Mouse (Mus musculus) left cerebral cortex, postnatal 25 days (tissue): ENCODE measurements around the gene Hist1h2bg. TPM values are rescaled to one million over a fixed set of nuclear protein-coding genes. Genes with fewer than 3 reads are reported as not detected.
"Not testable (repeated sequence)": the region's sequence is repeated elsewhere in the genome, so short reads cannot be mapped to it uniquely, and the experiment has no call there.

Experiments used
- DNase-seq, 2 experiments: peaks; one replicate each; pipeline ENCODE4 v3.0.0; 2022; ENCODE audit warnings: low spot score in 2 of 2, mixed read lengths in 1 of 2
- intact Hi-C: fragments of 180-260 bp; cut with DNase I; formaldehyde crosslinking; loops from one replicate; pipeline ENCODE4 v1.15.1; 2025
- total RNA-seq, 2 experiments: library from RNA; stranded (reverse); gene quantifications; 2 replicates each; pipeline ENCODE4 v1.2.3; 2021

Gene Hist1h2bg
- 10 to 100 TPM; 82.4 to 88.3 TPM for total RNA-seq

DNA sequence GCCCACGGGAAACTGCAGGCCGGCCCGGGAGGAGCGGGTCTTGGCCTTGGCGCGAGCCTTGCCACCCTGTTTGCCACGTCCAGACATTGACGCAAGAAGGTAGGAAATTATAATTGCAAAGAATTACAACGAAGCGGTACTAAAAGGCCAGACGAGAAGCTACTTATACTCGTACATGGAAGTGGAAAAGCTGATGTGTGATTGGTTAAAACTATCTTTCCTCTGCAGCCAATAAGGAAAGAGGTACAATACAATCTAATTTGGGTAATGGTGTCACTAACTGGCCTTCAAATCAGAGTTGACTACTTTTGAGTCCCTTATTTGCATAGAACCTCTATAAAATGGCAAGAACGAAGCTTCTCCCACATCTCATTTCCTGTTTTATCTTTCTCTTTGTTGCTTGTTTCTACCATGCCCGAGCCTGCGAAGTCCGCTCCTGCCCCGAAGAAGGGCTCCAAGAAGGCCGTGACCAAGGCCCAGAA, at the start of gene Hist1h2bg, which contains the start of gene Hist1h2ae:
Gene Hist1h2bg (plus strand): TSS at position 375 of the 482 bp plus-strand sequence.
Gene Hist1h2ae (minus strand): TSS at position 199 of the 482 bp plus-strand sequence.
- DNase-seq, result peak; percentile 84 to 96
- intact Hi-C loops, result no loop called here

DNA sequence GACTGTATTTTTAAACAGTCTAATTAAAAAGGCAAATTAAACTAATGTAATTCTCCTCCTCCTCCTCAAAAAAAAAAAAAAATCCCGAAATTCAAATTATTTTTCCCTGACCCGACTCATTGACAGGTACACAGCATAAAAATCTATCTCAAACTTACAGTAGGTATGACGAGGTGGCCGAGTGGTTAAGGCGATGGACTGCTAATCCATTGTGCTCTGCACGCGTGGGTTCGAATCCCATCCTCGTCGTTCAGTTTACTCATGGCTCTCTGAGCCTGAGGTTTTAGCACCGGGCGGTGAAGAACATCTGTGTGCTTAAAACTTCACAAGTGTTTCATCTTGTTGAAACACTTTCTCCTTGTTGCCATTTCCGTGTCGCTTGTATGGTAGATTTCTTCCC, 49.5 kb upstream of the Hist1h2bg start:
- intact Hi-C loops, result no loop called here
- peak; percentile 79 to 87 for DNase-seq

DNA sequence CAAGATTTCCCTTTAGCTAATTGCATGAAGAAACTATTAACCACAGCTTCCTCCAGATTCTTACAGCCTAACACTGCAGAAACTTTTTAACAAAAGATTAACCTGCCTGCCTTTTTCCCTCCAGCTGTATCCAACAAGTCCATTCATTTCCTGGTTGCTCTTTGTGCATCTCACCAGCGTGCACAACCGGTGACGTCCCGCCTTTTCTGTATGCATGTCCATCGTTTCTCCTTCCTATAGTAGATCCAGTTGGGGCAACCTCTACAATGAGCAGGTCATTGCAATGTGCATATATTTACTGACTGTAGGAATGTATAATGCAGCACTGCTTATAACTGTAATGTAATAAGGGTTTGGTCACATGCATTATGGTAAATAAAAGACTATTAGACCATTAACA, 47.2 kb upstream of the Hist1h2bg start:
- intact Hi-C loops, result loop anchor here (1.0 kb wide), 1 partner anchor 100 kb away; no protein-coding TSS in a partner anchor
- DNase-seq, result no peak

- intact Hi-C loops, result loop anchor here (1.0 to 5.0 kb wide), 2 partner anchors 100 to 1497 kb away; no protein-coding TSS in a partner anchor
- peak; percentile 61 to 79 for DNase-seq
These were observed 46.5 kb upstream of the Hist1h2bg start for GRCm38 (mm10) chr13:23524654-23525053.

GRCm38 (mm10) chr13:23525901-23526300, 45.3 kb upstream of the Hist1h2bg start:
- no peak for DNase-seq
- intact Hi-C loops, result loop anchor here (5.0 kb wide), 1 partner anchor 1499 kb away; no protein-coding TSS in a partner anchor

DNA sequence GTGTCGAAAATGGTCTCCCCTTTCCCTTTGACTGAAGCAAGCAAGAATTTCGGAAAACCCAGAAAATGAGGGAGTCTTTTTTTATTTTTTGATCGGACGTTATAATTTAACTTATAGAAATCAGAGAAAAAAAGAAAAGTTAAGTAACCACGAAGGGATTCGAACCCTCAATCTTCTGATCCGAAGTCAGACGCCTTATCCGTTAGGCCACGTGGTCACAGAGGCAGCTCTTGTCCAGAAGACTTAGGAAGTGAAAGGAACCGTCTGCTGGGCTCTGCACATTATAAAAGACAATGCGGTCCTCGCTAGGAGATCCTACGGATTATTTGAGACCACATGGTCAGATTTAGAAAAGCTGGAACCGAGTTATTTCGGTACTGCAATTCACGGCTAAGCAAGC, 44.9 kb upstream of the Hist1h2bg start:
- peak; percentile 93 to 96 for DNase-seq
- intact Hi-C loops, result loop anchor here (5.0 kb wide), 1 partner anchor 1499 kb away; no protein-coding TSS in a partner anchor

DNA sequence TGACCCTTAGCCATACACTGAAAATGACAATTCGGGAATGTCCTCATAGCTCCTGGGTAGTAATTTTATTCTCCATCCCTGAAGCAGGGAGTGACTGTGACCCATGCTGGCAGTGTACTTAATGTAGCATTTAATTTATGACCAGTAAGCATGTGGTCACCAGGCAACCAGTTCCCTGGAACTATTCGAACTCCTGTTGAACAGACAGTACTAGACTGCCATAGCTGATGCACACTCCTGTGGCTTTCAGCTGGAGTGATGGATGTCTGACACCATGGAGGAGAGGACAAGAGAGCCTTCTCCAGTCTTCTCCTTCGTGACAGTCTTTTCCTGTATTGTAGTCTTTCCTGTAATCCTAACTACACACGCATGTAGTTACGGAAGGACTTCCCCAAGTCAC, 42.2 kb upstream of the Hist1h2bg start:
- no peak for DNase-seq
- intact Hi-C loops, result loop anchor here (5.0 kb wide), 1 partner anchor 1502 kb away; no protein-coding TSS in a partner anchor

- DNase-seq, result no peak
- intact Hi-C loops, result loop anchor here (5.0 kb wide), 4 partner anchors 93 to 1812 kb away; partner anchors contain the start of genes Hist1h1c, Hist1h1e, Hist1h2ai and Hist1h2be
These were observed 41.6 kb upstream of the Hist1h2bg start for GRCm38 (mm10) chr13:23529480-23530165.

- intact Hi-C loops, result loop anchor here (5.0 kb wide), 3 partner anchors 92 to 1813 kb away; partner anchors contain the start of genes Hist1h1c, Hist1h1e, Hist1h2ai and Hist1h2be
These were observed 40.9 kb upstream of the Hist1h2bg start for GRCm38 (mm10) chr13:23530181-23530900.

DNA sequence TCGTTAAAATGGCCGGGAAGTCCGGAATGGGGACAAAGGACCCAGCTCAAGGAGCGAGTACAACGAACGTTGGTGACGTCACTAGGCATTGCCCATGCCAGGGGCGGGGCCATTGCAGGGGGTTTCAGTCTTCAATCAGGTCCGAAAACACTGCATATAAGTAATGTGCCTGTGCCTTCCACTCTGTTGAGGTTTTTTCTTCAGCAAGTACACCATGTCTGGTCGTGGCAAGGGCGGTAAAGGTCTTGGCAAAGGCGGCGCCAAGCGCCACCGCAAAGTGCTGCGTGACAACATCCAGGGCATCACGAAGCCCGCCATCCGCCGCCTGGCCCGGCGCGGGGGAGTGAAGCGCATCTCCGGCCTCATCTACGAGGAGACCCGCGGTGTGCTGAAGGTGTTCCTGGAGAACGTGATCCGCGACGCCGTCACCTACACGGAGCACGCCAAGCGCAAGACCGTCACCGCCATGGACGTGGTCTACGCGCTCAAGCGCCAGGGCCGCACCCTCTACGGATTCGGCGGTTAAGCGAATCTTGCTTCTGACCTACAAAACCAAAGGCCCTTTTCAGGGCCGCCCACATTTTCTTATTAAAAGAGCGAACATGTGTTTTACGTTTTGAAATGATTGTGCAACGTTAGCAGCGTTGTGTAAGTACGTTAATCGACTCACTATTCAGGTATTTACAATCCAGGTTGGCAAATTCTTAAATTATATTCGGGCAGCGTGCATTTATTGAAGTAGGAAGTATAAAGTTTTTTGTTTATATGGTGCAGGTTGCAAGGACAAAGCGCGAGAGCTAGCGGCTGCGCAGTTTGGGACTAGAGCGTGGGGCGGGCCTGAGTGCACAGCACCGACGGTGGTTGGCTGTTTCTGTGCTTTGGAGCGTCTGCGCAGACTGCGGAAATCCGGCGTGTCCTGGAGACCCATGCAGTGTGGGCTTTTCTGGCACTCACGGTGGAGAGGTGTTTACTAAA, 40.0 kb upstream of the Hist1h2bg start, which contains the start of gene Hist1h4h:
Gene Hist1h4h (plus strand): TSS at position 150 of the 975 bp plus-strand sequence.
- DNase-seq, result peak; percentile 98 to 99
- intact Hi-C loops, result loop anchor here (1.0 to 5.0 kb wide), 4 partner anchors 91 to 1814 kb away; partner anchors contain the start of genes Hist1h1c, Hist1h1e, Hist1h2ai and Hist1h2be

More at GRCm38 (mm10) chr13:23530181-23530900, 40.9 kb upstream of the Hist1h2bg start:
- peak; percentile 79 to 83 for DNase-seq

- DNase-seq, result no peak
- intact Hi-C loops, result loop anchor here (5.0 kb wide), 3 partner anchors 90 to 1815 kb away; partner anchors contain the start of genes Hist1h1c, Hist1h1e, Hist1h2ai and Hist1h2be
These were observed 38.7 kb upstream of the Hist1h2bg start for GRCm38 (mm10) chr13:23532262-23533075.

DNA sequence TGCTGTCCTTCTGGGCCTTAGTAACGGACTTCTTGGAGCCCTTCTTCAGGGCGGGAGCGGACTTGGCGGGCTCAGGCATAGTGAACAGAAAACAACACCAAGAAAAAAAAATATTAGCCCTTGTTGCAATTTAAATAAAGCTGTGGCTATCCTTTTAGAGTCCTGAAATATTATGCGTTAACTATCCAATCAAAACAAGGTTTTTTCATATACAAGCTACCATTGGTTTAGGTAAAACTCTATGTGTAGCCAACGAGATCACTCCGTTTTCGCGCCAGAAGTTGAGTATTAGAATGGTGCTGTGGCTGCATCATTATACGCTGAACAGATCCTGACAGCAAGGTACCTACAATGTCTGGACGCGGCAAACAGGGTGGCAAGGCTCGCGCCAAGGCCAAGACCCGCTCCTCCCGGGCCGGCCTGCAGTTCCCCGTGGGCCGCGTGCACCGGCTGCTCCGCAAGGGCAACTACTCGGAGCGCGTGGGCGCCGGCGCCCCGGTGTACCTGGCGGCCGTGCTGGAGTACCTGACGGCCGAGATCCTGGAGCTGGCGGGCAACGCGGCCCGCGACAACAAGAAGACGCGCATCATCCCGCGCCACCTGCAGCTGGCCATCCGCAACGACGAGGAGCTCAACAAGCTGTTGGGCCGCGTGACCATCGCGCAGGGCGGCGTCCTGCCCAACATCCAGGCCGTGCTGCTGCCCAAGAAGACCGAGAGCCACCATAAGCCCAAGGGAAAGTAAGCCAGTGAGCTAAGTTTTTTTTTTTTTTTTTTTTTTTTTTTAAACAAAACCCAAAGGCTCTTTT, 37.4 kb upstream of the Hist1h2bg start, which contains the start of gene Hist1h2af:
Gene Hist1h2af (plus strand): TSS at position 347 of the 808 bp plus-strand sequence.
- intact Hi-C loops, result loop anchor here (5.0 kb wide), 3 partner anchors 89 to 1816 kb away; partner anchors contain the start of genes Hist1h1c, Hist1h1e, Hist1h2ai and Hist1h2be

DNA sequence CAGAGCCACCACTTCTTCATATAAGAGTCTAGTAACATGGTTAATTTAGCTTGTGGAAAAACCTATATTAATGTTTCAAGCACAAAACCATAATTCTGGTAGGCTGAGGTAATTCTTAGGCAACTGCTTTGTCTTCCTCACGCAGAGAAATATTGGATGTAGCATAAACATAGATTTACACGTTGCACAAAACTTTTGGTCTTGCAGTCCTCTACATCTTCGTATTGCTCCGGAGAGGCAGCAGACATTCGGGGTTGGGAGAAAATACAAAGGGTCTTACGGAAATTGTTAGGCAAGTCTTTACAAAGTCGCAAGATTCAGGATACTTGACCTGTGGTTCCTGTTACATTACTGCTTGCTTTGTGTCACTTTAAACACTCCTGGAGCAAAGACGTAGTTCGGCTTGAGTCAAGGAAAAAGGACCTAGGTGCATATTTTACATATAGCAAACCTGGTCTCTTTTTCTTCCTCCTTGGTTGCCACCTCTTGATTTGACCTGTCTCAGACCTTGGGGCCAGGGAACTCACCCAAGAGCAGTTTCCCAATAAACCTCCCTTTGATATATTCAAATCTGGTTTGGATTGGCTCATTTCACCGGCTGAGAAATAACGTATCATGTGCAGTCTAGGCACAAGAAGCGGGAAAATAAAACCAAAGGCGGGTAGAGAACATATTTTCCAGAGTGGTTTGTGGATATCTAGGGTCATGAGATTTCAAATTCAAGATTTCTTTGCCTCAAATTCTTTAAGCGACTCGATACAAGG, 36.6 kb upstream of the Hist1h2bg start:
- DNase-seq, result no peak
- intact Hi-C loops, result loop anchor here (5.0 kb wide), 3 partner anchors 88 to 1817 kb away; partner anchors contain the start of genes Hist1h1c, Hist1h1e, Hist1h2ai and Hist1h2be

More for the DNA sequence above, 37.4 kb upstream of the Hist1h2bg start, which contains the start of gene Hist1h2af:
- DNase-seq, result peak; percentile 83 to 93

- peak; percentile 92 to 97 for DNase-seq
These were observed 35.8 kb upstream of the Hist1h2bg start, which contains the start of gene Hist1h3g for GRCm38 (mm10) chr13:23535137-23536075. Gene Hist1h3g, plus strand, starts transcription at chr13:23535422.

More at GRCm38 (mm10) chr13:23535137-23536075, 35.8 kb upstream of the Hist1h2bg start, which contains the start of gene Hist1h3g:
- intact Hi-C loops, result not testable (repeated sequence)
